Mouse (Mus musculus) liver, adult (tissue): ENCODE data around the gene Gm20388.

Experiments used
- GATA4 ChIP-seq: IDR thresholded peaks from 2 replicates; pipeline ENCODE4 v1.6.1; 2014; ENCODE audit warnings: mild to moderate bottlenecking, low read length; ENCODE audit not compliant: insufficient replicate concordance

Gene Gm20388

DNA sequence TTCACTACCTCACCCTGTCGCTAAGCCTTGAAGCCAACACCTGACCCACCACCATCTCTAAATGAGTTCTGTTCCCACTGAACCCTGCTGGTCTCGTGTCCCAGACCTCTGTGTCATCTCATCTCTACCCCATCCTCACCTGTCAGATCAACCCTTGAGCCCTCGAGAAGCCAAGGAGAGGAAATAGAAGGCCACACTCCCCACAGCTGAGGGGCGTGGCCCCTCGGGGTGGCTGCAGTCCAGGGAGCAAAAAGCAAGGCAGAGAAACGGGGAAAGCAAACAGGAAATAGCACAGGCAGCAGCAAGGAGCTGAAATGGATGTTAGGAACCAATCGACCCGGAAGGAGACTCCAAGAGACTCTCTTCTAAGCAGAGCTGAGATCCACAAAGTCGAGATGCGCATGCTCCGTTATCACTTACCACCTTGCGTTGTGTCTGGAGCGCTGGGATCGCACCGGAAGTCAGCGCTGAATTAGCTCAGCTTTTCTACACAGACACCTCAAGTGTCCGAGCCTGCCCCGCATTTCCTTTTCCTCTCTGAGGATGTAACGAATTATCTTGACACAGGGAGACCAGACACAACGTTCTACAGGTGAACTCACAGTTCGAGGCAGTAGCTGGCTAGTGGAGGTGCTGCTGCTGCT is 3876.7 kb downstream of the Gm20388 start:
- TF ChIP-seq GATA4: no peak

DNA sequence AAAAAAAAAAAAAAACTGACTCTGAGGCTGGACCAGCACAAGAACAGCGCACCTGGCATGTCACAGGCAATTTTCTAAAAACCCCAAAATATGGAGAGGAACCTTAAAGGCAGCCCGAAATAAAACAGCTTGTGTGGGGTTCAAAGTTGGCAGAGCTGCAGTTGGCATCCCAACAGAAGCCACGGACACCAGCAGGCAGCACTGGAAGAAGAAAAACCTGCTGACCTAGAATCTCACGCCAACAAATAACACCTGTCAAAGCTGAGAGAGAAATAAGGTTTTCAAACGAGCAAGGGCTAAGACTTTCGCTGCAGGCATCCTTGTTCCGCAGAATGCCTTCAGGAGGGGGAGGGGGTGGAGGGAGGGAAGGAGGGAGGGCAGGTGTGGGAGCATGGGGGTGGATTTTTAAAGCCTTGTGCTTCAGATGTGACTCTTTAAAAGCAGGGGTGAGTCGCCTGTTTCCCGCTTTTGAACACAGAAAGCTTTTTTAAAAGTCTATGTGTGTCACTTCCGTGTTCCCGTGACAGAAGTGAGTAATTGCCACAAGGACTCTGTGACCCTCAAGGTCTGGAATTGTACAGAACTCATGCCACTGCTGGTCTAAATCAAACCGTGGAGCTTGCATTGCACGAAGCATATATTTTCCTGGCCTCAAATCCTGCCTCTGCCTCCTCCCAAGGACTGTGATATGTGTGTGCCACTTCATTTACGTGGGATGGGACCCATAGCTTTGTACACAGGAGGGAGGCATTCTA is 3878.0 kb downstream of the Gm20388 start:
- TF ChIP-seq GATA4: no peak

DNA sequence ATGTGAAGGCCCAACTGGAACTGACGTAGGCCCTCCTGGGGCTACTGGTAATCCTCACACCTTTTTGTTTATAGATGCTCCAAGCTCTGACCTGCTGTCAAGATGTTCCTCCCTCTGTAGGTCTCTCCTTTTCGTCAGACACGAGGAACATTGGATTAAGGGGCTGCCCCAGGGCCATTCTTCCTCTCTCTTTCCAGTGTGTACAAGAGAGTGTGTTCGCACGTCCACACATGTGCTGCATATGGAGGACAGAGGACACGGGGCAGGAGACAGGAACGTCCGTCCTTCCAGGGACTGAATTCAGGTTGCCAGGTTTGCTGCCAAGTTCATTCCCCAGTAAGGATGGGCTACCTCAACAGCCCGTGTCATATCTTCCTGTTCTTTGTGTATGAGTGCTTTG is 3878.8 kb downstream of the Gm20388 start:
- TF ChIP-seq GATA4: no peak

DNA sequence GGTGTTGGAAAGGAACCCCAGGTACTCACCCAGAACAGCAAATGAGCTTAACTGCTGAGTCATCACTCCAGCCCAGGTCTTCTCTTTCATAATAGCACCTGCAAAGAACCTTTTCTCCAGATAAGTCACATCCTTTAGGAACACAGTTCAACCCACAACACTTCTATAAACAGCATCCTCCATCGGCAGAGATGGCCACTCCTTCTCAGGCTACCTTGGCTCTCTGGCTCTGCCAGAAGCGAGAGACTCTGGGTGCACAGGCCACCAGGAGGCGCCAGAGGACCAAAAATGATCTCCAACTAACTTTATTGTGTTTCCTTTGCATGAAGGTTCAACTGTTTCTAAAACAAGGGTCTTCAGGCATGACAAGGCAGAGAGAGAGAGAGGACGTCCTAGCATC is 3879.3 kb downstream of the Gm20388 start:
- no peak for TF ChIP-seq GATA4

DNA sequence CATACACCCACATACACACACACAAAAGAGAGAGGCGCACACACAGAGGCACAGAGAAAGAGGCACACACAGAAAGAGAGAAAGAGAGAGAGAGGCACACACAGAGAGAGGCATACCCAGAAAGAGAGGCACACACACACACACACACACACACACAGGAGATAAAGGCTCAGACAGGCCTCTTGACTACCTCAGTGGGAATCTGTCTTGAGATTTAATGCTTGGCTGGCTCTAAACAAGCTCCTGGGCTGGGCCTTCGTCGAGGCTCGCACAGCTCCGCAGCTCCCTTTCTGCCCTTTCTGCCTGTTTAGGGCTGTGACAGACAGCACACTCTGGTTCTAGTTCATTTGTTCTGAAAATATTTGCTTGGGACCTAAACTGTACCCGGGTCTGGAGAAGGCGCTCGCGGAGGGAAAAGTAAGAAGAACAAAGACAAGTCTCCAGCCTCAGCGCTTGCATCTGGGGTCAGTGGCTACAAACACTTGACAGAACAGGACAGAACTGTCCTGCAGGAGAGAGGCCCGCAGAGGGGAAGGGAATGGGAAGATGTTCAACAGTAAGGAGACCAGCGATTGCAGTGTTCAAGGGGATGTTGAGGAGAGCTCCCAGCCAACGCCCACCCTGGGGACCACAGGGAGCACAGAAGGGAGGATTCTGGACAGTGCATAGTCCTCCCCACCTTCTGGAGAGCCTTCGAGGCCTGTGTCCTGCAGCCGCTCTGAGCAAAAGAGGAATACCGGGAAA is 3880.6 kb downstream of the Gm20388 start:
- no peak for TF ChIP-seq GATA4

DNA sequence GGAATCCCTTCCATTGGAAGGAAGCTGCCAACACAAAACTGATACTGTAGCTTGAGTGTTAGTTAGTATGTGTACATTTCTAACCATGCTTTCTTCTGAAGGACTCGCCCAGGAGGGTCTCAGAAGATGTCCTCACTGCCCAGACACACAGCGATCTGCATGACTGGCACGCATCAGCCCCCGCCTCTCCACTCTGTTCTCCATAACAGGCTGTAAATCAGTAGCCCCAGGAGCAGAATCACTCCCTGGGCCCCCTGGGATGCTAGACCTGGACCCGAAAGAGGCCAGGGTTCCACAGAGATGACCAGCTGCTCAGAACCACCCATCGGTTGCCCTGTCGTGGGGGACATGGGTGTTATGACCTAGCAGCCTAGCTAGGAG is 3881.2 kb downstream of the Gm20388 start:
- no peak for TF ChIP-seq GATA4

DNA sequence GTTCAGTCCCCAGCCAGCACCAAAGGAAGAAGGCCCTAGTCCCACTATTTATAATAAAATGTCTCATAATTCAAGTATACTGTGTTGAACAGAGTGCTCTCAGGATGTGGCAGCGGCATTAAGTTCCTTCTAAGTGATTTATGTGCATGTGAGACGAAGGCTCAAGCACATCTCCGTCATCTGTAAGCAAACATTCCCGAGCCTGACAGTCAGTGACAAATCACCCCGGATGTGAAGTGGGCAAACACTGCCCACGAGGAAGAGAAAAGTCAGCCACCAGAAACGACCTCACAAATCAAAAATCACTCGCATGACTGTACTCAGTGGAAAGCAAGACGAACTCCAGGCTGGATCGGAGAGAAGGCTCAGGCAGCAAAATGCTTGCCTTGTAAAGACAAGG is 3883.3 kb downstream of the Gm20388 start:
- TF ChIP-seq GATA4: no peak

DNA sequence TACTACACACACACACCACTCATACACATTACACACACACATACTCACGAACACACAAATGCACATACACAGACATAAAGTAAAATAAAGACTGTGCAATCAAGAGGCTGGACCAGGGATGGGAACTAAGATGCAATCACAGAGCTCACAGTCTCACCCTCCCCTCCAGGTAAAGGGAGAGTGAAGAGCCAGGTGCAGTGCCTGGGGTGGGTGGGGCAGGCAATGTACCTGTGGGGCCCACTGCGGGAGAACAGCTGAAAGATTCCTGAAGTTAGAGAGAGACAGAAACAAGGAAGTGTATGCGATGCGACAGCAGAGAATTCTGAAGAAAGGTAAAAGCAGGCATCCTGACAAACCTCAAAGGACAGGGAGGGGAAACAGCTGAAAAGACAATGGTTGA is 3884.1 kb downstream of the Gm20388 start:
- no peak for TF ChIP-seq GATA4

DNA sequence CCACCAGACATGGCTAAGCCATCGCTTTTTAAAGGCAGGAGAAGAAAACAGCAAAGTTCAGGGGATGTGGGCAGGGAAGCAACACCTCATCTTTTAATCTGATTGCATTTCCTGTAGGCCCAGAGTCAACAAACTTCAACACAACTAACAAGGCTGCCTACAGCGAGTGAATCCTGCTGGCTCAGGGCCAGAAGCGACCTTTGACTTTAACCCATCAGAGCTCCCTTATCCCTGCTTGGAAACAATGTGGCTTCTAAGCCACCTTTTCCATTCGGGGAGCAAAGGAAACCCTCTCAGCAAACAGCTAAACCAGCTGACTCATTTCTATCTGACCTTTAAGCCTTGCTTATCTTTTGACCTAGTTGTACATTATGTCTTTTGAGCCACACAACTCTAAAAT is 3886.1 kb downstream of the Gm20388 start:
- TF ChIP-seq GATA4: peak; percentile 47; the same call in 1 of the 2 replicates

DNA sequence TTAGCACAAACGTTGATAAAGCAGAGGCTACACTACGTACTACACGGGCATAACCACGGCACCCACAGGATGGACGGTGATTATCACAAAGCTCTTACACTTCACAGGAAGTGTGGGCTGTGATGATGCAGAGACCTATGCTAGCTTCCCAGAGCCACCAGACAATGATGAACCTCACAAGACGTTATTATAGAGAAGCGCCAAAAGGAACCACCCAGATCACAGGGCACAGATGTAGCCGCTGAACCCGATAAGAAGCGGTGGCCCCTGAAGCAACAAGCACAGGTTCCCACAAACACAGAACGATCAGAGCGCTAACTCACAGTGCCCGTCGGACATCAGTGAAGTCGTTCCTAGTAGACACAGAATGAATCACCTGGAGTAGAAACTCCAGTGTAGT is 3887.3 kb downstream of the Gm20388 start:
- TF ChIP-seq GATA4: no peak

DNA sequence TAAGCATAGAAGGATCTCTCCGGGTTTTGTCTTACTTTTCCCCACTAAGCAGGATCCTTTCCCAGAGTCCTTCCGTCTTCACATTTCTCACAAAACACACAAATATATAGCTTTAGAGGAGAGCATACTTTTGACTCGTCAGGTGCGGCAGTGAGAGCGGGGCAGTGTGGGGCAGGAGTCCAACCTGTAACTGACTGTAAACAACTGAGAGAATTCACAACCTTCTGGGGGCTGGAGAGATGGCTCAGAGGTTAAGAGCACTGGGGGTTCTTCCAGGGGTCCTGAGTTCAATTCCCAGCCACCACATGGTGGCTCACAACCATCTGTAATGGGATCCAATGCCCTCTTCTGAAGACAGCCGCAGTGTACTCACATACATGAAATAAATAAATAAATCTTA is 3888.8 kb downstream of the Gm20388 start:
- TF ChIP-seq GATA4: no peak

DNA sequence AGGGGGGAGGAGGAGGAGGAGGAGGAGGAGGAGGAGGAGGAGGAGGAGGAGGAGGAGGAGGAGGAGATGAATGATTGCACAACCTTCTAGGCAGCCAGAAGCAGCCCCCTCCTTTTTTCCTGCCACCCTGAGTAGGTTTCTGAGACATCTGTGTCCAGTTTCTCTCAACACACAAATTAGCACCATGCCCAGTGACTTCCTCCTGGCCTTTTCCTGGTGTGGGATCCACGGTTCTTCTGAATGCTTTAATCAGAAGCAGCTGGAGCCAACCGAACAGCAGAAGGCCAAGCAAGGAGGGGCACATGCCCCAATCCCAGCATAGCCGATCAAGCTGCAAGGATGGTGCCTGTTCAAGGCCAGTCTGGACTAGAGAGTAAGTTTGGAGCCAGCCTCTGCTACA is 3889.2 kb downstream of the Gm20388 start:
- TF ChIP-seq GATA4: no peak

DNA sequence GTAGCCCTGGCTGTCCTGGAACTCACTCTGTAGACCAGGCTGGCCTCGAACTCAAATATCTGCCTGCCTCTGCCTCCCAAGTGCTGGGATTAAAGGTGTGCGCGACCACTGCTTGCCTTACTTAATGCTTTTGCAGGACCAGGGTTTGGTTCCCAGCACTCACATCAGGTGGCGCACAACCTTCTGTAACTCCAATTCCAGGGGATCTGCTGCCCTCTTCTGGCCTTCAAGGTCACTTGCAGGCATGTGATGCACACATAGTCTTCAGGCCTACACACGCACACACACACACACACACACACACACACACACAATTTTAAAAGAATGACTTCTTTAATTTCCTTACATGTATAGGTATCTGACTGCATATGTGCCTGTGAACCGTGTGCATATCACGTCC is 3890.2 kb downstream of the Gm20388 start:
- TF ChIP-seq GATA4: no peak

DNA sequence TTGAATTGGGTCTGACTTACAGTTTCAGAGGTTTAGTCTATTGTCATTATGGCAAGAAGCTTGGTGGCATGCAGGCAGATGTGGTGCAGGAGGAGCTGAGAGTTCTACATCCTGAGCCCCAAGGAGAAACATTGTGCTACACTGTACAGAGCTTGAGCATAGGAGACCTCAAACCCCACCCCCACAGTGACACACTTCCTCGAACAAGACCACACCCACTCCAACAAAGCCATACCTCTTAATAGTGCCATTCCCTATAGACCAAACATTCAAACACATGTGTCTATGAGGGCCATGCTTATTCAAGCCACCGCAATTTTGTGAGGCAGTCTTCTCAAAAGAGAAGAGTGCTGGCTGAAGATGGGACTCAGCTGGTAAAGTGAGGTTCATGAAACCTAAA is 3890.9 kb downstream of the Gm20388 start:
- no peak for TF ChIP-seq GATA4

DNA sequence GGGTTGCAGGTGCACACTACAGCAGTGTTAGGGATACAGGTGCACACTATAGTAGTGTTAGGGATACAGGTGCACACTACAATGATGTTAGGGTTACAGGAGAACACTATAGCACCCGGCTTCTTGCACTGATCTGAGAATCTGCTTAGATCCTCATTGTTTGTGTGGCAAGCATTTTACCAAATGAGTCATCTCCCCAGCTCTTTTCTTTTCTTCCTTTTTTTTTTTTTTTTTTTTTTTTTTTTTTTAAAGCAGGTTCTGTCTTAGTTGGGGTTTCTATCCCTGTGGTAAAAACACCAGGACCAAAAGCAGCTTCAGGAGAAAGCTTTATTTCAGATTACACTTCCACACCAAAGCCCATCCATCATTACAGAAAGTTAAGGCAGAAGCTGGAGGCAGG is 3893.0 kb downstream of the Gm20388 start:
- no peak for TF ChIP-seq GATA4

DNA sequence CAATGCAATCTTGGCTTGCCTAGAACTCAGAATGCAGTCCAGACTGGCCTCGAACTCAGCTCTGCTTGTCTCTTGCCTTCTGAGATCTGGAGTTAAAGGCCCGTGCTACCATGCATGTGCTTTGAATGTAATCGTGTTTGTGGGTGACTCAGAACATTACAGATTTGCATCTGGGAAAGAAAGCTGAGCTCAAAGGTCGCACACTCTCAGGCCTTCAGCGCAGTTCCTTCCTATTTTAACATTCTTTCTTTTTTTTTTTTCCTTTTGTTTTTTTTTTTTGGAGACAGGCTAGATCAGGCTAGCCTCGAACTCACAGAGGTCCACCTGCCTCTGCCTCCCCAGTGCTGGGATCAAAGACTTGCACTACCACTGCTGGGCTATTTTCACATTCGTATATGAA is 3893.9 kb downstream of the Gm20388 start:
- no peak for TF ChIP-seq GATA4
